Mouse (Mus musculus) lung, adult 2 months (tissue): Measurements from ENCODE around the gene Imp3.

Experiments
- CTCF ChIP-seq: fragments of 200-500 bp; IDR thresholded peaks from 2 replicates; pipeline ENCODE4 v1.5.1; 2011; ENCODE audit warnings: mild to moderate bottlenecking, low read length, control low read depth; ENCODE audit not compliant: insufficient read depth
- POLR2A ChIP-seq: fragments of 200-500 bp; IDR thresholded peaks from 2 replicates; pipeline ENCODE4 v1.6.1; 2011; ENCODE audit warnings: low read depth, mild to moderate bottlenecking, control low read depth, low read length, borderline replicate concordance; ENCODE audit errors: extremely low read depth

- no peak for TF ChIP-seq CTCF
- TF ChIP-seq POLR2A = no peak
Observed at GRCm38 (mm10) chr9:56970158-56970557, 32.9 kb downstream of the Imp3 start.
